Mouse (Mus musculus) embryo, embryonic 10.5 days (tissue): Measurements from ENCODE around the gene Zfp58.
A peak's percentile ranks its signal among the peaks of the same experiment; 100 is the strongest.
"Not testable (repeated sequence)": the region's sequence is repeated elsewhere in the genome, so short reads cannot be mapped to it uniquely, and the experiment has no call there.

Experiments
- DNase-seq: peaks from one replicate; pipeline ENCODE4 v3.0.0-alpha.2; 2015; ENCODE audit warnings: low spot score

Zfp58 gene

DNA sequence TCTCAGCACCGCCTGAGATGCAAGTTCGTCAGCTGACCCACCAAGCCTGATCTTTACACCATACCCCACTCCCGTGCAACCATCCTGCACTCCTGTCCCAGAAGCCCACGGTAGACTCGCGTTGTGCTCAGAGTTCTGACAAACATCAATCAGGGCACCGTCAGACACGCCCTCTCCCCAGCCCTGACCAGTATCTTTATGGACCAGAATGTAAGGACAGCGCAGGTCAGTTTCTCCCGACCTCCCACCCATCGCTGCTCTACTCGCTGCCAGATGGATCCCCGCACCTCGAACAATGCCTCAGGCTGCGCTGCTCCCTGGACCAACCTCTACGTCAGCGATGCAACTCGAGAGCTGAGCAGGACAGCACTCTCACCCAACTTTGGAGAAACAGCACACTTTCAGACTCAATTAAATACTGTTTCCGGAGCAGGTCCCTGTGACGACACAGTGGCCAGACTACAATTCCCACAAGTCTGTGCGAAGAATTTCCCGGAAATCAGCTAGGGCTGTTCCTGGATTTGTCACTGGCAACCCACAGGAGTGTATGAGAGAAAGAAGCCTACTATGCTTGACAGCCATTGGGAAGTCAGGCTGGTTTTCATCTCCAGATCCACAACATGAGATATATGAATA lies at the start of gene Zfp58:
Gene Zfp58 (minus strand): TSS at position 472 of the 636 bp plus-strand sequence.
- peak; percentile 95 for DNase-seq

GRCm38 (mm10) chr13:67545941-67546340 lies 45.6 kb upstream of the Zfp58 start:
- DNase-seq, result no peak

GRCm38 (mm10) chr13:67527049-67527730 lies 26.8 kb upstream of the Zfp58 start:
- DNase-seq, result no peak

DNA sequence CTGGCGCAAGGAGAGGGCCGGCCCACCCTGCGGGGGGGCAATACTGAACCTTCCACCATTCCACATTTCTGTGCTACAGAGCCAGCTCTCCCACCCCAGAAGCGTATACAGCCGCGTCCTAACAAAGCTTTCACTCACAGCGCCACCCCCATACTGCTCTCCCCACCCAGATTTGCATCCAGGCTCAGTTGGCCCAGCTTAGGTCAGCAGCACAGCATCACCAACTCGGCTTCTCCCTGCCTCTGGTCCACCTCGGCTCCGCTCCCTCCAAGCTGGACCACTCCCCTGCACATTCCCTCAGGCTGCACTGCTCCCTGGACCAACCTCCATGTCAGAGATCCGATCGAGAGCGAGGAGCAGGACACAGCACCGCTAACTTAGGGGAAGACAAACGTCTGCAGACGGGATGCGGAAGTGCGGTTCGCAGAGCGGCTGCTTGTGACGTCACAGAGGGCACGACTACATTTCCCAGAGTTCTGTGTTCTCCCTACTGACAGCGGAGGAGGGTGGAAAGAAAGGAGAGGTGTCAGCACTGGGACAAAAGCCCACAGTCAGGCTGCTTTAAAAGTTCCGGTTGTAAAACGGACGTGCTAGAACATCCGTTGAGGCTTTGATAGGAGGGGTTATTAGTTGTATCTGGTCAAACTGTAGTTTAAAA lies 25.5 kb upstream of the Zfp58 start, which contains the start of the genes Gm26965 and Zfp87:
Gene Gm26965 (minus strand): TSS at position 399 of the 658 bp plus-strand sequence.
Gene Zfp87 (minus strand): TSS at position 425 of the 658 bp plus-strand sequence.
- DNase-seq, result peak; percentile 97

- no peak for DNase-seq
These were observed 553 bp upstream of the Zfp58 start for GRCm38 (mm10) chr13:67500908-67501307.

GRCm38 (mm10) chr13:67495631-67496030 lies 4.7 kb downstream of the Zfp58 start:
- no peak for DNase-seq

DNA sequence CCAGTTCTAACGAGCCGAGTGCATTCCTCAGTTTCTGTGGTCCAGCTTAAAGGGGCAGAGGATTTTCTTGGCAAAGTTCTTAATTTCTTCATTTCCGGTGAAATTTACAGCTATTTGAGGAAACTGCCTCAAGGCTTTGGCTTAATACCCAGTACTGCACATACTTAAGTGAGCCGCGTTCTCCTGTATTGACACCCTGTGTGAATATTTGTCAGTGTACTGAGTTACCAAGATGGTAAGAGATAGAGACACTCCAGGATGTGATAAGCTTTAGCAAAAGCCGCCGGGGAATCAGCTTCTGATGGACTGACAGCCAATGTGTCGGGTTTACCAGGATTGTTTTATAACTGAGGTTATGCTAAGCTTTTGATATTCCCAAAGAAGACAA lies 15.9 kb downstream of the Zfp58 start:
- no peak for DNase-seq

- DNase-seq, result peak; percentile 94
These were observed 16.5 kb downstream of the Zfp58 start, which contains the start of gene Zfp874b for GRCm38 (mm10) chr13:67483625-67484423. Zfp874b (minus strand) TSS chr13:67484258.

DNA sequence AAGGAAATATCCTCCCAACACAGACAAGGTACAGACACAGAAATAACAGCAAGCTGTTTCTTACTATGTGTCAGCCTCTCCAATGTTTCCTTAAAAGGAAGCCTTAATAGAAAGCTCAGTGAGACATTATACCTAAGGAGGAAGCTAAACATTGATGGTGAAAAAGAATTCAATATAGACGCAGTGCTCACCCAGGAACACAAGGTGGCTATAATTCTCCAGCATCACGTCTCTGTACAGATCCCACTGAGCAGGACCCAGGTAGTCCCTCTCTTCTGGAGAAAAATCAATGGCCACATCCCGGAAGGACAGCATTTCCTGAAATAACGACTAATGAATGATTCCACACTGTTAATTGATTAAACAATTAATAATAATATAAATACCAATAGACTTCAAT lies 18.8 kb downstream of the Zfp58 start:
- no peak for DNase-seq

DNA sequence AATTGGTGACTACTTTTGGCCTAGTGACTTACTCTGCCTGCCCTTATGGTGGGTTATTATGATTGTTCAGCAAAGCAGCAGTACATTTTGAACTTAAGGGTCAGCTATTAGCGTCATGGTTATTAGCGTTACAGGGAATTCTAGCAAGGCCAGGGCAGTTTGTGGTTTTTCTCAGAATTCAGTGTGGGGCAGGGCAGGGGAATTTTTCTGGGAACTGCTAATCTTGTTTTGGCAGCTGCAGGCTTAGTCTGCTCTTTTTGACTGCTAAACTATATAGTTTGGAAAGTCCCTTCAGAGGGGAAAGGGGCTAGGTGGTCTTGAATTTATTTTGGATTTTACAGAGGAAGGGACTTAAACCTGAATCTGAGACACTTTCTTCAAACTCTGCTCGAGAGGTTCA lies 31.1 kb downstream of the Zfp58 start:
- no peak for DNase-seq

GRCm38 (mm10) chr13:67463506-67464185 lies 36.7 kb downstream of the Zfp58 start:
- DNase-seq, result not testable (repeated sequence)

GRCm38 (mm10) chr13:67452021-67452309 lies 48.4 kb downstream of the Zfp58 start:
- DNase-seq, result no peak

DNA sequence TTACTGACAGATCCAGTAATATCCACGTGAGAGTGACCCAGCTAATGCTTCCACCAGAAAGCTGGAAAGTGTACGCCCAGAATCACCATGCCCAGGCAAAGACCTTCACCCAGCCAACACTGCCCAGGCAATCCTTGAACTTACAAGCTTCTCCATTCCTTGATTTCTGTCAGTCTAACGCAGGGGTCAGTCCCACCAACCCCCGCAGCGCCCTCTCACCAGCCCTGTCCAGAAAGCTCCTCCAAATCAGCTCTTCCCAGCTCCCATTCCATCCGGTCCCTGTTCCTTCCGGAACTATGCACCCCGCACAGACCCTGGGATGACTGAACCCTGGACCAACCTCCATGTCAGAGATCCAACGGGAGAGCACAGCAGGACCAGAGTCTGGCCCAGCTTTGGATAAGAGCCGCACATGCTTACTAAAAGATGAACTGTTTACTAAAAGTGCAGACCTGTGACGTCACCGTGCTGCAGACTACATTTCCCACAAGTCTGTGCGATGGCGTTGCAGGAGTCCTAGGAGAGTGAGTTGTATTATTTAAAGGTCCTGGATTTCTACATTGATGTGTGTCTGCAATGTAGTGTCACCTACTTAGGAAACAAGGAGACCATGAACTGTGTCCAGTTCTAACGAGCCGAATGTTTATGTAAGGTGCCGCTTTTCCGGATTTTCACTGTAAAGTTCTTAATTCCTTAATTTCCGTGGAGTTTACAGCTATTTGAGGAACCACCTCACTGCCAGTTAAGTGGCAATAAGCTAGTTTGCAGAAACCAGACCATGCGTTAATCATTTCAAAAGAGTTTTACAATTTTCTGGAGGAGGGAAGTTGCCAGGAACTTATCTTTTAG lies 49.0 kb downstream of the Zfp58 start, which contains the start of gene Zfp874a:
Gene Zfp874a (minus strand): TSS at position 453 of the 849 bp plus-strand sequence.
- DNase-seq, result peak; percentile 91
